Mouse (Mus musculus) 3T3-L1 (cell line): ENCODE measurements around the gene Upb1.
"Not testable (repeated sequence)": the region's sequence is repeated elsewhere in the genome, so short reads cannot be mapped to it uniquely, and the experiment has no call there.

Experiments
- DNase-seq: peaks from one replicate; pipeline ENCODE4 v3.0.0-alpha.2; 2015; ENCODE audit warnings: low read depth, low spot score

Gene Upb1

DNA sequence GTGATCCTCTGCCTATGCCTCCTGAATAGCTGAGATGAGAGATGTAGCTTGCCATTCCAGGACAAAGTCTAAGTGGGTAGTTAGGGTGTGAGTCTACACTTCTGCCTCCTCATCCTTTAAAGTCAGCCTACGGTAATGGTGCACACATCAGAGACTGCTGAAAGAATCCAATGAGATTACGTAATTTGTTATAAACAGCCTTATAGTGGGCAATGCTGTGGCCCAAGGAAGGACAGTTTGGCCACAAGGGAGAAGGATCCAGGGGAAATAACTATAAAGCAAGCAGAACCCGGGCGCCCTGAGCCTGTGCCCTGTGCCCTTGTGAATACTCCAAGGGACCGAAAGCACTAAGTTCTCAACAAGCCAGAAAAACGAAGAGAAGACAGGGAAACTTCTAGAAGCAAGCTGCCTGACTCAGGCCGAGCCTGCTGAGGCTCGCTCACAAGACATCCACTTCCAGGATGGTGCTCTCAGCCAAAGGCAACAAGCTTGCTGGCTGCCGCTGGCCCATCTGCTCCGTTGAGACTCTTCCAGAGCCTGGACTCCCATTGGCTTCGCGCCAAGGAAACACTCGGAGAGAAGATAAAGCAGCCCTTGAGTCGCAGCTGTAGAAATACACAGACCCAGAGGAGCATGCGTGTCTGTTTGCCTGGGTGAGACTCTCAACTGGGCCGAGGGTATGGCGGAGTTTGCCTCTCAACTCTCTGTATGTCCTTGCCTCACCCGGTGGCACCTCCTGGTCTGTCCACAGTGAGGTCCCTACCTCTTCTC is 55.3 kb downstream of the Upb1 start:
- DNase-seq: not testable (repeated sequence)

DNA sequence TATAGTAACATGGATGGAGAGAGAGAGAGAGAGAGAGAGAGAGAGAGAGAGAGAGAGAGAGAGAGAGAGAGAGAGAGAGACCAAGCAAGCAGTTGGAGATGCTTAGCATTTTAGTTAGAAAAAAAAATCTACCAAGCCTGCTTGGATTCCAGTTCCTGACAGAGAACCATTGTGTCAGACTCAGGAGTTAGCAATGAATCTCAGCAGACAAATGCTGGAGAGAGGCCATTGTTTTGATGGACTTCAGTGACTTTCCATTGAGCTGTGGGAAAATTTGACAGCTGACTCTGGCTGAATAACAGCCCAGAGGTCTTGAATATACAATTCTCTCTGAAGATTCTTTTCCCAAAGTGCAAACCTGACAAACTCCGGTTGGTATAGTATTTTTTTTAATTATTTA is 56.9 kb downstream of the Upb1 start:
- peak; percentile 31 for DNase-seq

DNA sequence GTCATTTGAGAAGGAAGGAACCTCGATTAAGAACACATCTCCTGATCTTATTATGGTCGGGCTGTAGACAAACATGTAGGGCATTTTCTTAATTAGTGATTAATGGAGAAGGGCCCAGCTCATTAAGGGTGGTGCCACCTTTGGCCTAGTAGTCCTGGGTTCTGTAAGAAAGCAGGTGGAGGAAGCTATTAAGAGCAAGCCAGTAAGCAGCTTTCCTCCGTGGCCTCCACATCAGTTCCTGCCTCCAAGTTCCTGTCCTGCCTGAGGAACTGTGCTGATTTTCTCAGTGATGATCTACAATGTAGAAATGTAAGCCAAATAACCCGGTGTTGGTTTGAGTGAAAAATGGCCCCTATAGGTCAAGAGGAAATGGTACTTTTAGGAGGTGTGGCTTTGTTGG is 57.4 kb downstream of the Upb1 start:
- DNase-seq: no peak

DNA sequence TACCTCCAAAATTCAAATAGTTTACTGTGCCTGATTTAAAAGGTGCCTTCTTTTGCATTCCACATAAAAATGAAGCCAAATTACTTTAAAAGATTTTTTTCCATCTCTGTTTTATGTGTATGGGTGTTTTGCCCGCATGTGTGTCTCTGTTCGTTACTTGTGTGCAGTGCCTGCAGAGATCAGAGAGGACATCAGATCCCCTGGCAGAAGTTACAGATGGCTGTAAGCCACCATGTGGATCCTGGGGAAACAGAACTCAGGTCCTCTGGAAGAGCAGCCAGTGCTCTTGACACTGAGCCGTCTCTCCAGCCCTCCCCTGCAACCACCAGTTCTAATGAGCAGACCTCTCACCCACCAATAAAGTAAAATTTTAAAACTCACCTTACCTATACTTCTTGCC is 61.8 kb downstream of the Upb1 start:
- DNase-seq: no peak

DNA sequence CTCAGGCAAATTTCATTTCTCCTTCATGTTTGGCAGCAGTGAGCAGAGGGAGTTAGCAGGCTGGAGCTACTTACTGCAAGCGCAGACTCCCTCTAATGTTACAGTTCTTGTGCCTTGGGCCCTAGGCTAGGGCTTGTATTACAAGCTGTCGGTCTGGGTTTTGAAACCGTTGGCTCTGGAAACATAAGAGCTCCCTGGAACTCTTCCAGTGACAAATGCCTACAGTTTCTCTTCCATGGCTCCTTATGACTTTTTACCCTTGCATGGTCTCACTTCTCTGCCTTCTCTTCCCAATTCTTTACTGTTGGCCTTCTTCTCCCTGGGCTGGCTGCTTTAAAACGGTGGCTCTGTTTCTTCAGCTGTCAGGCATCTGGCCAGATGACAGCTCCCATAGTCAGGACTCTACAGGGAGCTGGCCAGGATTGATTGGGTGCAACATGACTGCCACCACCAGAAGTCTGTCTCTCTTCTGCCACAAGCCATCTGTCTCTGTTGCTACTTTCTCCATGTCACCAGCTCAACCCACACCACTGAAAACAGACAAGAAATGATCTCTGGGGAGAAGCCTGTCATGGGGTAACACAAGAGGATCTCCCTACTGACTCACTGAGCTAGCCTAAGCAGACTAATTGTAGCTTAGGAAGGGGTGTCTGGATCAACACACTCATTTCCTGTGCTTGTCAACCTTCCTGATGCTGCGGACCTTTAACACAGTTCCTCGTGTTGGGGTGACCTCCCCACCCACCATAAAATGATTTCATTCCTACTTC is 65.1 kb downstream of the Upb1 start:
- peak; percentile 54 for DNase-seq

DNA sequence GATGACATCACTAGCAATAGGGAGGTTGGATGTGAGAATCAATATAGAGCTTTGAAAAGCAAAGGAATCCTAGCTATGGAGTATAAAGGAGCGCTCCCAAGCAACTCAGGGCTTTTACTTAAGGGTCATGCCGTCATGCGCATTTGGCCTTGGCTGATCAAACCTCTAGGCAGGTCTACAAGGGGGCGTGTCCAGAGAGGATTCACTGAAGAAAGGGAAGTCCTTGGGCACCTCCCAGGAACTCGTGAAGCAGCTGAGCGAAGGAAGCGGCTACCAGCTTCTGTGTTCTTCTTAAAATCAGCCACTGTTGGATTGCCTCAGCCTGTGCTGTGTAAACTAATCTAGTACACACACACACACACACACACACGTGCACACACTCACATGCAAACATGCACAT is 72.5 kb downstream of the Upb1 start:
- DNase-seq: no peak

DNA sequence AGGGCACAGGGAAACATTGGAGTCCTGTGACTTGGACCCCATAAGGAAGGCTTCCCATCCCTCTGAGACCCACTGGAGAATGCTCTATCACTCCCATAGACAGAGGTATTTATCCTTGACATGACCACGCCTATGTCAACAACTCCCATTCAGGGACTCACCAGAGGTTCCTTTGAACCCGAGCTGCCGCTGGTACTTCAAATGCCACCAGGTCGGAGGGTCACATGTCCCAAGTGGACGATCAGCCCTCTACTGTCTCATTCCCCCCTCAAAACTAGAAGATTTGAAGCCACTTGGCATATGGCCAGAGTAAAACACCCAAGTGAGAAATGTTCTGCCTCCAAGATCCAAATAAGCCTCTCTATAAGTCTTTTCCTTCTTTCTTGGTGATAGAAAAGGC is 73.7 kb downstream of the Upb1 start:
- DNase-seq: no peak

DNA sequence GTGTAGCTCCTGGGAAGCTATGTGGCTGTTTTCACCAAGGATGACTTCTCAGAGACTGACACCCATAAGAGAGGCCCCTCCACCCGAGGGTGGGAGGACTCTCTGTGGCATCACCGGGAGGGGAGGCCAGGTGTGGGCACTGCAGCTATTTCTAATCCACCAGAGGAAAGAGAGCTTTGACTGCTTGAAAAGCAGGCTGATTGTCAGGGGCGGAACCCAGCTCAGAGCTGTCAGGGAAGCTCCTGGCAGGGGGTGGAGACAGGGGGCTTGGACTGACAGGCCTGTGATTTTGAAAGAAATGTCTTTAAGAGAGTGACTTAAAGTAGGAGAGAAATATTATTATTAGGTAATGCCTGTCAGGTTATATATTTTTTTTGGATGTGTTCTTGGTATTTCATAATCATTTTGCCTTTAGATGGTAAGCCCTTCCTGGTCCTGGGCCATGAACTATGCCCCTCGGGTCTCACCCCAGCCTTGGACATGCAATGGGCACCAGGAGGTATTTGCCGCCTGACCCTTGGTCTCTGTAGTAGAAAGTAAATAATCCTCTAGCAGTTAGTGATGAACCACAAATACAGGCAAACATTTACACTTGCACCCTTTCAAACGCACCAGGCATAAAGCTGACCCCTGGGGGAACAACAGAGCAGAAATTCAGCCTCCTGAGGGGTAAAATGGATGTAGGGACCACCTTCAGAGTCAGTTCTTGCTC is 74.4 kb downstream of the Upb1 start:
- not testable (repeated sequence) for DNase-seq

DNA sequence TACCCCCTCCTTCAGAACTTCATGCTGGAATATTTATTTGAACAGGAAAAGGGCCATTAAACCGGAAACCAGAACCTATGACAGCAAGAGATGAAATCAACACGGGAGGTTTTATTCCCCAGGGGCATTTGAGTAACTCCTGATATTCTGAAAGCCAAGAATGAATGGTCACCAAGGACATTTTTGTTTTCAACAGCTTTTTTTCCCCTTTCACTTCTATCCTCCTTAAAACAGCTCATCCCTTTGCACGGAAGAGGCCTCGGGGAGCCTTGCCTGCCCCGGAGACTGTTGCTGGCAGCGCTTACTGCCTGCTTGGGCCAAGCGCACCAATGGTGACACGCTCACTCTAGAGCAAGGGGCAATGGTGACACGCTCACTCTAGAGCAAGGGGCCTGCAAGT is 76.1 kb downstream of the Upb1 start:
- DNase-seq: peak; percentile 51

DNA sequence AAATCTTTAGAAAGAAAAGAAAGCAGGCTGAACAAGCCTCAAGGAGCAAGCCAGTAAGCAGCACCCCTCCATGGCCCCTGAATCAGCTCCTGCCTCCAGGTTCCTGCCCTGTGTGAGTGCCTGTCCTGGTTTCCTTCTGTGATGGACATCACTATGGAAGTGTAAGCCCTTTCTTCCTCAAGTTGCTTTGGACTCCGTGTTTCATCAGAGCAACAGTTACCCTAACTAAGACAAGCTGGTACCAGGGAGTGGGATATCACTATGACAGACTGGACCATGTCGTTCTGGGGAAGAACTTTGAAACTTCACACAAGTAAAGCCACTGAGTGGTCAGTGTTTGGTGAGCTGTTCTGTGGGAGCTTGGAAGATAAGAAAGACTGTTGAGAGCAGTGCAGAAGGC is 79.0 kb downstream of the Upb1 start:
- no peak for DNase-seq

DNA sequence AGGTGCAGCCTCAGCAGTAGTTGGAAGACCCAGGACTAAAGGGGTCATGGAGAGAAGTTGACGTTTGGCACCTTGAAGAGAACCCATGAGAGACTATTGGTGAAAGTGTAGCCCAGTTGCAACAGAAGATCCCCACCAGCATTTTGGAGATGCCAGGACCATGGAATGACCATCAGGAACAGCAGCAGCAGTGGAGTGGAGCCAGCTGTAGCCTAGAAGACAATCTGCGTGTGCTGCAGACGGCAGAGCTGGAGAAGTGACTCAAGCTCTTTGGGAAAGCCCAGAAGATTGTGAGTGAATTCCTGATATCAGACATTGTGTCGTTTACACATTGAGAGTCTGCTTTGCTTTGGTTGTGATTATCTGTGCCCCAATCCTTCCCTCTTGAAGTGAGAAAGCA is 80.8 kb downstream of the Upb1 start:
- DNase-seq: no peak

DNA sequence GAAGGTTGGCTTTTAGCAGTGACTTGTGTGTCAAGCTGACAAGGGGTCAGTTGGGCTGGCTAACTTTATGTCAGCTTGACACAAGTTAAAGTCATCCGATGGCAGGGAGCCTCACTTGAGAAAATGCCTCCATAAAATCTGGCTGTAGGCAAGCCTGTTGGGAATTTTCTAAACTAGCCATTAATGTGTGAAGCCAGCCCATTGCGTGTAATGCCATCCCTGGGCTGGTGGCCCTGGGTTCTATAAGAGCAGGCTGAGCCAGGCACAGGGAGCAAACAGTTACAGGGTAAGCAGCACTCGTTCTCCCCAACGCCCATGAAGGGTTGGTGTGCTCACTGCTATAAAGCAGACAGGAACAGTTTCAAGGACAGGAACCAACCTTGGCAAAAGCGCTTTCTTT is 81.4 kb downstream of the Upb1 start:
- DNase-seq: no peak

DNA sequence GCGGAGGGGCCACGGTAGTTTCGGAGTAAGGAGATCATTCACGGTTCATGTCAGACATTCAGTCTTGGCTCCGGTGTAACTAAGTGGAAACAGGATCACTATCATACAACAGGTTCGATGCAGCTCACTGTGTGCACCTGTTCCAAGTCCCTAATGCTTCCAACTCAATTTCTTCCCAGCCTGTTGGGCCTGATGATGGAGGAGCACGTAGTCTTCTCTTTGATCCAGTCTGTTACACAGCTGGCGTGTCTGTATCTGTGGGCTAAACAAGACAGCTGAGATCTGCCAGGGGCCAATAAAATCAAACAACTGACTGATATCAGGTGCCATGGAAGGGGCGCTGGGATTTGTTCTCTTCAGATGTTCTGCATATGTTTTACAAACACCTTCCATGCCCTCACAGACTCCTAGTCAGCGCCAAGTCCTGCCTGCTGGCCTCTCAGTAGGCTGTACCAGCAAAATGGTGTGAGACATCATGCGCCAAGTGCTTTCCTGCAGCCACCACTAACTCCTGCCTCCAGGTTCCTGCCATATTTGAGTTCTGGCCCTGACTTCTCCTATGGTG is 82.1 kb downstream of the Upb1 start:
- no peak for DNase-seq

DNA sequence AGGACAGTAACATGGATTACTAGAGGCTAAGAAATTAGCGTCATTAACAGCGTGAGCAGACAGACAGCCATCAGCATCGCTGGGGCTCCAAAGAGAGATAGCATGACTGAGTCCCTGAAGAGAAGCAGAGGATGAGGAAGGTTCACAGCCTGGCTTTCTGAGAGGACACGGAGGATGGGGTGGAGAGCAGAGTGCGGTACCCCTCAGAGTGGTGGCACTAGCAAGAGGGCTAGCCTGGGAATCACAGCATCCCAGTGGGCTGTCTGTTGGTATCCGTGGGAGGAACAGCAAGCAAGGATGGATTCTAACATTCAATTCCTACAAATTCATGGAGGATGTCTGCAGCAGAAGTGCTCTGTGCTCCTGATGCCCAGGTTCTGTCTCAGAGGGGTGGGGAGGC is 83.2 kb downstream of the Upb1 start:
- DNase-seq: no peak

DNA sequence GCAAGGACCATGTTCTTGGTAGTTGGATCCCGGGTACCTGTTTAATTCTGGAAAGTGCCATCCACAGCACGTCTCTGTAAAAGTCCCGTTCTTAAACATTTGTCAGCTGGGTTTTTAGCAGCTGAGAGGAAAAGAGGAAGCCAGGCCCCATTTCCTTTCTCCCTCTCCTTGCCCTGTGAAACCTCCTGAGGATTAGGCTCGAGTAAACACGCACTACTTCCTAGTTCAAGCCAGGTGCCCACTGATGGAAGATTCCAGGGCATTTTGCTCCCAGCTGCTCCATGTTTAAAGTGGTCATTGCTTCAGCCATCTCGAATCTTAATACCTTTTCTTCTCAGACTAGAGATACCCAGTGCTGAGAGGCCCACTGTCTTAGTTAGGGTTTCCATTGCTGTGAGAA is 83.9 kb downstream of the Upb1 start:
- DNase-seq: no peak

DNA sequence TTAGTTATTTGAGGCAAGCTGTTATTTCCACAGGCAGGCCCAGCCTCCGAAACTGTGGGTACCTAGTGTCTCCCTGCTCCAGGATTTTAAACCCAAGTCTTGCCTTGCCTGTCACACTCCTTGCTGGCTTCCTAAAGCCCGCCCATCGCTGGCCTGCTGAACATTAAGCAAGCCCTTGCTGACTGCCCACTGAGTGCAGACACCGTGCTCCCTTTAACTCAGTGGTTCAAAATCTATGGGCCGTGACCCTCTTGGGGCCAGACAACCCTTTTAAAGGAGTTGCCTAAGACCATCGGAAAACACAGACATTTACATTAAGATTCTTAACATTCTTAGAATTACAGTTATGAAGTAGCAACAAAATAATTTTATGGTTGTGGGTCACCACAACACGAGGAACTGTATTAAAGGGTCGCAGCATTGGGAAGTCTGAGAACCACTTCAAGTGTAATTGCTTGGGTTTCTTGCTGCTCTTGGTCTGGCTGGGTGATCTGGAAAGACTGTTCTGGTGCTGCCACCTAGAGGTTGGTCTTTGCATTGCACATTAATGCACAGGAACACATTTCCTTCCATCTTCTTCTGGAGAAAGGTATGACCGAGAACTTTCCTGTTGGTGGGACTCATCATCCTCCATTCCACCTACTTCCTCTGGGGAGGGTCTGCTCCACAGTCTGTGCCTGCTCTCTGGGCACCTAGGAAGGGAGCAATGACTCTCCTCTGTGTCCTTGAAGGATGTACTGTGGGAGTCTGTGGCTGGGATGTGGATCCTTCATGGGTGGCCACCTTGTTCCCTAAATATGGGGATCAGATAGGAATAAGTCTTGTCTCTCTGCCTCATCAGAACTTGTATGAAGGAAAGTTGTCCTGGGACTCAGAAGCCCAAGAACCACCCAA is 85.4 kb downstream of the Upb1 start:
- peak; percentile 85 for DNase-seq

DNA sequence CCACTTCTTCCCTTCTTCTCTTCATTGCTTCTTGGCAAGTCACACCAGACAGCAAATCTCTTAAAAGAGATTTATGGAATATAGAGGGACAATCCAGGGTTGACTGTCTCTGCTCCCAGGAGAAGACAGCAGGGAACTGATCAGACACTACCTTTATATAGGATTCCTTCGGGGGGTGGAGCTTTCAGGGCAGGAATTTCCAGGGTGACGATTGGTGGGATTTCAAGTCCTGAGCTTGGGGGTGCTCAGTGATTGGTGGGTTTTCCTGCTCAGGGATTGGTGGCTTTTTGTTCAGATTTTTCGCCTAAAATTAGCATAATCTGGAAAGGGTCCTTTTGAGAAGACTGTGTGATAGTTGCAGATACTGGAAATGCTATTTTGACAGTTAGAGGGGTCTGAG is 86.2 kb downstream of the Upb1 start:
- DNase-seq: no peak

DNA sequence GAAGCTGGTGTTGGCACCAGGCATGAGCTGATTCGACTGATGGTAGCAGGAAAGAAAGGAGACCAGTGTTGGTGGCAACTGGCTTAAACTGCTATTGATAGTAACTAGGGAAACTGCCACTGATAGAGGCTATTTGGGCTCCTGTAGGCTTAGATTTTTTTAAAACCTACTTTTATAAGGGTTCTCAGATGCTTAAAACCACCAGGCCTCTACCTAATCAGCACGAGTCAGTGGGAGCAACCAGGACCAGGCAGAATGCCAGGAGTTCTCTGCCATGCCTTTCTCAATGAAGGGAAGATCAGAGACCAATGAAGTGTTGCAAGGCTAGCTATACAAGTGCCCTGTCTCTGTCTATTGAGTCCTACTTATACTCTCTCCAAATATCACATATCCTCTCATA is 88.6 kb downstream of the Upb1 start:
- peak; percentile 63 for DNase-seq

DNA sequence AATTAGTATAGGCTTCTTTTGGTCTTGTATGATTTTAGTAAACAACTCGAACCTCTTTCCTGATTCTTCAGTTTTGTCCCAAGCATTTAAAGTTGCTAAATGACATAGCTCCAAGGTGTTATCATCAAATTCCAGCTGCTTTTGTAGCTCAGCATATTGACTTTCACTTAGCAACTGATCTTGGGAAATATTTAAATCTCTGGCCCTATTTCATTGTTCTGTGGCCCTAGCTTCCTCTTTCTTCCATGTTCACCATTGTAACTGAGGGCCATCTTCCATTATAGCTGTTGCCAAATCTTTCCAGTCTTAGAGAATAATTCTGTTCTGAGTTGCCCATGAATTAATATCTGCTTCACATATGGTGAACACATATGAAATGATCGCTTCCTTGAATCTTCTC is 89.8 kb downstream of the Upb1 start:
- DNase-seq: no peak
